Mouse (Mus musculus) urinary bladder, adult 18-20 months (tissue): ENCODE data around the gene Jazf1.

ENCODE experiments used
- DNase-seq, 2 experiments: peaks; one replicate each; pipeline ENCODE4 v3.0.0; 2022; ENCODE audit warnings: low spot score in 2 of 2, mixed read lengths in 2 of 2

Jazf1 gene

DNA sequence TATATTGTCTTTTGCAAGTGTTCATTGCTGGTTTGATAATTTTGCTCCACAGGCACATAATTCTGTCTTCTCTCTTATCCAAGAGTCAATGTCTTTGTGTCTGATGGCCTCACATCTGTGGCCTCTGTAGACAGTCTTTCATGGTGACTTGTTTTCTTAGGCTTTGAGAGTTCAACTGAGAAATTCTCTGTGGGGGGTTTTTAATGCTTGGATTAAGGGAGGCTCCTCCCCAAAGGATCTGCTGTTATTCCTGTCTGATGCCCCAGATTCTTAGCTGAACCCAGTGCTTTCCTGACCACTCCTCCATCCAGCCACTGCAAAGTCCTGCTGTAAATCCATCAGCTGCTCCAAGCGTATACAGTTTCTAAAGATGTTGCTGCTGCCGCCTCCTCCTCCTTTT lies 112.3 kb downstream of the Jazf1 start:
- DNase-seq: no peak

DNA sequence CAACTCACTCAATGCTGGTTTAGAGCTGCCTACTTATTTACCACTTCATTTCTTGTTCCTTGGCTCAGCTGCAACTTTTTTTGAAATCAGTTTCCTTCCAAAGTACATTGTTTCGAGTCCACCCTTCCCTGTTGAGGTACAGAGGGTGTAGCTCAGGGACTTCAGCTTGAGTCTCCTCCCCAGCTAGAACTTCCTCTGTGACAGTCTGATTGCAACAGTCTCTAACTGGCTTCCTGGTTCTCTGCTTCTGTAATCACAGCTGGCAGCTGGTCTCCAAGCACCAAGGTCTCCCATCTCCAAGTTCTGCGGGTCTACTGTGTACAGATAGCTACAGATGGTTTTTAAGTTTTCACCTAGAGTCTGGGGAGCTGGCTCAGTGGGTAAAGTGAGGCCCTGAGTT lies 113.1 kb downstream of the Jazf1 start:
- DNase-seq: no peak

DNA sequence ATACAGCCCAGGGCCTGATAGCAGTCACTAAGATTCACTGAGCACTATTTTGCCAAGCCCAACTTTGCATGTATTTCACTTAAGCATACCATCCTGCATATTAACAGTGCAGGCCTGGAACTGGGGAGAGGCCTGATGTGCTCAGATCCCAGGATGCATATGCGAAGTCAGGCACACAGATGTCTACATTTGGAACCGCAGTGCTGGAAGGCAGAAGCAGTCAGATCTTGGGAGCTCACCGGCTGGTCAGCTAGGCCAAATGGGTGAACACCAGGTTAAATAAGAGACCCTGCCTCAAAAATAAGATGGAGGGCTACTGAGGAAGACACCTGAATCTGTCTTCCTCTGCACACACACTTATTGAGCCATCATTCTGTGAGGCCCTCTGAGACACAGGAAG lies 113.6 kb downstream of the Jazf1 start:
- no peak for DNase-seq

DNA sequence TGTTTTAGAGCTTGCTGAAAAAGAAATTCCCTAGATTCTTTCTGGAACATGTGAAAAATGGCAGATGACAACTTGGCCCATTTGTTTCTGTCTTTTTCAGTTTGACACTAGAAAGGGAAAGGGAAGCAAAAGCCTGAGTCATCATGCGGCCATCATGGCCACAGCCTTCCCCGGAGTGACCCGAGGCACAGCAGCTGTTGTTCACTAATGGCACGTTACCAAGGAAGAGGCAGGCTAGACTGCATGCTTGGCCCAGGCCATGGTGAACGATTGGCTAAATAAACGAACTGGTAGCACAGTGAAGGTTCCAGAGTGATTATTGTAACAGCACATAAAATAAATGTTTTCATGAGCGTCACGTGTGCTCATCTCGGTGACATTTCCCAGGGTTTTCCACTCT lies 114.0 kb downstream of the Jazf1 start:
- no peak for DNase-seq

DNA sequence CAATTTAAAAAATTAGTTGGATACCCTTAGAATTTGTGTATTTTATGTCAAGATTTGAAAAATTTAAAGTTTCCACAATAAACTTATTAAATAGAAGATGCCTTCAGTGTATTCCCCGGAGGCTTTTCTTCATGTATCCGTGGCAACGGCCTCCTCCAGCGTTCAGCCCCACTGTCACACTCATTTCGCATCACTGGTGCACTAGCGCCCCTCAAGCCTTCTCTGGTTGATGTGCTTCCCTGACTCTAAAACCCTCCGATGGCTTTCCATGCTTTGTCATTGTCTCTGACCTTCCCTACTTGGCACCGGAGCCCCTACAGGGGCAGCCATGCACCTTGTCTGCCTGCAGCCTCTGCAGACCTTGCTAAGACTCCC lies 115.9 kb downstream of the Jazf1 start:
- no peak for DNase-seq

DNA sequence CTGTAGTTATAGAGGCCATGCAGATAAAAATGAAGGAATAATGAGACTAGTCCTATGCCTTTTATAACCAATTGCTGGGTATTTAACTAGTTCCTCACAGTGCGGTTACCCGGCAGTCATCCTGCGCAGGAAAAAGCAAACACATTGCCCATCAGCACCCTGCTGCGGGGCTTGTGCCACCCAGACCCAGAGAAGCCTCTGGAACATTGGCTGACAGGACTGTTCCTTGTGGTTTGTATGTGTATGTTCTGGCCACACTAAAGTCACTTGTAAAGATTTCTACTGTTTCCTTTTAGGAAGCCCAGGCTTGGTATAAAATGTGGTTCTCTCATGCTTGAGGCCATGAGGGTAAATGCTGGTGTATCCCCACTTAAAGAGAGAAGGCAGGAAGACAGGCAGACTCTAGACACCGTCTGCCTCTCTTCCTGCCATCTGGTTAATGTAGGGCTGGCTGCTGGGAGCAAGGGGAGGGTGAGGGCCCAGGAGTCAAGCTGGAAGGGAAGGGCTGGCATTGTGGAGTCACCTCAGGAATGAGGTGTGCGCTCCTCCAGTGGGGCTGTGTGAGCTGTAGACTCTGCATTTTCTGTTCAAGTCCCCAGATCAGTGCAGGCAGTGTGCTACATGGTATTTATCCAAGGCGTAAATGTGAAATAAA lies 116.4 kb downstream of the Jazf1 start:
- DNase-seq: no peak

DNA sequence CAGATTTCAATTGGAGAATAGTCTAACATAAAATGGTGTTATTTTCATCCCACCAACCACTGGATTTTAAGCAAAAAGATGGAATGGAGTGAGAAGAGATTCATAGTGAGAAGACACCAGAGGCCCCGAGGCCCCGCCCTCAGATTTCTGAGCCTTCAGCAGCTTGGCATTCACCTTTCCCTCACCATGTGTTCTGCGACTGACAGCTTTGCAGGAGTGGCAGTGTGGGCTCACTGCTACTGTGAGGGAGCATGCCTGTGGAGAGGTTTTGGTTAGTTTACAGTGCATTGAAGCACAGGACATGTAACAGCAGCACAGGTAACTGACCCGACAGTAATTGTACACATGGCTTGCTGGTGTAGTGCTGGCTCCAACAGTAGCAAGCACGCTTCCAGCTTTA lies 118.1 kb downstream of the Jazf1 start:
- DNase-seq: no peak

DNA sequence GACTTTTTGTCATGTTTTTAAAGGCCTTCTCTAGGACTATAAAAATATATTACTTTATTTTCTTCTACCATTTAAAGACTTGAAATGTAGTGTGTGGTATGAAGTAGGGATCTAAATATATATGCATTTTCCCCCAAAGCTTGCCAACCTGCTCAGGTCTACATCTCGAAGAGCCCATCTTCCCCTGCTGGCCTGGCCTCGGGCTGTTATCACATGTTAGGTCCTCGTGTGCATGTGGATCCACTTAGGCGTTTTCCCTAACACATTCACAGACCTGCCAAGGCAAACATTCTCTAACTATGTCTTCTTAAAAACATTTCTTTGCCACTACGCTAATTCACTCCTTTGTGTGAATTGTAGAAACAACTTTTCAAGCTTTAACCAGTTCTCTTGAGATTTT lies 125.9 kb downstream of the Jazf1 start:
- no peak for DNase-seq

DNA sequence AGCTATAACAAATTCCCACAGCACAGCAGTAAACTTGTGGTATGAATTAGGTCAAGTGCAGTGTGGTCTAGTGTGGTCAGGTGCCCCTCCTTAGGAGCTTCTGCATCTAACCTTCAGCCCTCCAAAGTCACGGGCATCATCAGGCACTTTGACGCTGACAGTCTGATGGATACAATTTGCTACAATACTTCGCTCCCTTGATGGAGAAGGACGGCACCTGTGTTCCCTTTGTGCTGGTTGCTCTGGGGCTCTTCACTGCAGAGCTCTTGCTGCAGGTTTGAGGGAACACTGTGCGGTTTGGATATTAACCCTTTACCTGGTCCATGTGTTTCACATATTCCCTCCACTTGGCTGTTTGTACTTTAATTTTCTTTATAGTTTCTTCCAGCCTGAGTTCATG lies 126.3 kb downstream of the Jazf1 start:
- DNase-seq: no peak

DNA sequence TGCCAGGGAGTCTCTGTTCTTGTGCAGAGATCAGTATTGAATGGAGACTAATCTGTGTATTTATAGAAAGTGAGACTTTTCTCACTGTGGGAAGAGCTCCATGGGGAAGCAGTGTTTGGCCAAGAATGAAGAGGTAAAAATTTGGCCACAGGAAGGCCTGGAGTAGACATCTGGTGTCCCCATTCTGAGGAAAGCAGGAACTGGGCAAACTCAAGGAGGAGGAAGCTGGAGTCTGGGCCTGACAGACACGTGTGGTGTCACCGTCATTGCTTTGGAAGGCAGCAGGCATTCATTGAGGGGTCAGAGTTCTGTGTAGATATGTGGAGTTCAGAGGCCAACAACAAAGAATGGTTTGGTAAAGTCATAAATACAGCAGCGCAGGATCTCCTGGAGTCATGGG lies 130.5 kb downstream of the Jazf1 start:
- DNase-seq: no peak

DNA sequence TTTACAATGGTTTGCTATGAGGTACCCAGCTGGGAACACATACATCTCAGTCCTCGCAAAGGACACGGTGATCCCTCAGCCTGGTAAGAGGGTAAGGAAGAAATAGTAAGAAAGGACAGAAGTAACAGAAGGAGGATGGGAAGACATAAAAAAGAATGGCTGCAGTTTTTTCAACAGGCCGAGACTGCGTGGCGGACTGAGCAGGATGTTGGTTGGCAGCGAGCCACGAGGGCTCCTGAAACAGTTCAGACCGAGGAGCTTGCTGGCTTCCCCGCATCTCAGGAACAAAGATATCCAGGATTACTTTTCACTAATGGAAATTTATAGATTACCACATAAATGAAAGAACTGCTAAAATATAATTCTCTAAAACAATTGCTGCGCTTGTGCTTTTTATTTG lies 131.4 kb downstream of the Jazf1 start:
- no peak for DNase-seq

DNA sequence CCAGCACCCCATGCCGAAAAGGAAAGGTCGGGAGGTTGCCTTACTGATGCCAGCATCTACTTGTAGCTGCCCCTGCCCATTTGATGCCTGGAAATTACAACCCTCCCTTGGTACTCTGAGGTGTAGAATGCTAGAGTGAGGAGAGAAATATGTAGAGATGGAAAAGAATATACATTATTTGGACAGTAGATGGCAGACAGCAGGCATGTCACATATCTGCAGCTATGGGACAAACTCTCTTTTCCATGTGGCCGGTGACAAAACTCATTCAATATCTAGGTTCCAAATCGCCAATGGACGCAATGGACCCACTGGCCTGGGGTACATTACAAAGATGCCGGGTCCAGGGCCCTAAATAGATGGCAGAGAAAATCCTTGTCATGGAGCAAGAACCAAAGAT lies 134.4 kb downstream of the Jazf1 start:
- no peak for DNase-seq

DNA sequence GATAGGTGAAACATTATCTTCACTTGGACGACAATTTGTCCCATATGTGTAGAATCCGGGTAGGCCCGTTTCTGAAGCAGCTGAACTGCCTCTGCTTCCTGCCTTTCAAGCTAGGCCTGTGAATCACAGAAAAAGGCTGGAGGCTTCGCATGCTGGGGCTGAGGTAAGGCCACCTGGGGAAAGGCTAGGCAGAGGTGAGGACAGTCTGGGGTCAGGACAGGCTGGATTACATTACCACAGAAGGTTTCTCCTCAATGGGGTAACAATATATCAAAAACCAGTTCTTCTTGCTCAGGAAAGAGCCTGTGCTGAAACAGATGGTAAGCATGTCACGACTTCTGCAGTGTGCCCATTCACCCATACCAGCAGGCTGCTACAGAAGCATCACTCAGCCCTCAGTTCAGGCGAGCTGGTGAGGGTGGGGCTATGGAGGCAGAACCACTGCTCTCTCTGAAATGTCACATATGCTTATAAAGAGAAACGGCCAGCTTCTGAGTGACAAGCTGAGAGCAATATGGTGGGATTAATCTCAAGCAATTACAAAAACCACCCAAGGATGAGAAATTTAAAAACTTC lies 135.7 kb downstream of the Jazf1 start:
- peak in 1 of 2 experiments; percentile 39 for DNase-seq

DNA sequence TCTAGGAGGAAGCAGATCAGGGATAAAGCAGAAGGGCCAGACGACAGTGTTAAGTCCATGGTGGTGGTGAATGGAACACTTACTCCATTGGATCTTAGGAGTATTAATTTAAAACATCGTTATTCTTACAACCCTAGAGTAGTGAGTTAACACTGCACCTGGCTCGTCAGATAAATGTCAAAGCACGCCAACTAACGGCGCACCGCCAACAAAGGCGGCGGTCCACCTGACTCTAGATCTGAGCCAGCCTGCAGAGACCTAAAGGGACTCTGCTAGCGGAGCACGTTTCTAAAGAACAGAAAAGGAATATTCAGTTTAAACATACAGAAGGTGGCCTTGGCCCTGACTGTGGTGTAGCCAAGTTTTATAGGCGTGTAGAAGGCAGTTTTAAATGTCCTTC lies 139.1 kb downstream of the Jazf1 start:
- no peak for DNase-seq

DNA sequence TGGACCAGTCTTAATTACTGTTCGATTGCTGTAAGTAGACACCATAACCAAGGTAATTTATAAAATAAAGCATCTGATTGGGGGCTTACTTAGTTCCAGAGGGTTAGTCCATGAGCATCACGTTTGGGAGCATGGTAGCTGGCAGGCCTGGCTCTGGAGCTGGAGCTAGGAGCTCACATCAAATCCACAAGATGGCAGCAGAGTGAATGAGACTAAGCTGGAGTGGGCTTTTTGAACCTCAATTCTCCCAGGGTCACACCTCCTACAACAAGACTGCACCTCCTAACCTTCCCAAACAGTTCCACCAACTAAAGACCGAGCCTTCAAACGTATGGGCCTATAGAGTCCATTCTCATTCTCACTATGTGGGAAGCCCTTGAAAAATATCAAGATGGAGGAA lies 141.5 kb downstream of the Jazf1 start:
- DNase-seq: no peak

DNA sequence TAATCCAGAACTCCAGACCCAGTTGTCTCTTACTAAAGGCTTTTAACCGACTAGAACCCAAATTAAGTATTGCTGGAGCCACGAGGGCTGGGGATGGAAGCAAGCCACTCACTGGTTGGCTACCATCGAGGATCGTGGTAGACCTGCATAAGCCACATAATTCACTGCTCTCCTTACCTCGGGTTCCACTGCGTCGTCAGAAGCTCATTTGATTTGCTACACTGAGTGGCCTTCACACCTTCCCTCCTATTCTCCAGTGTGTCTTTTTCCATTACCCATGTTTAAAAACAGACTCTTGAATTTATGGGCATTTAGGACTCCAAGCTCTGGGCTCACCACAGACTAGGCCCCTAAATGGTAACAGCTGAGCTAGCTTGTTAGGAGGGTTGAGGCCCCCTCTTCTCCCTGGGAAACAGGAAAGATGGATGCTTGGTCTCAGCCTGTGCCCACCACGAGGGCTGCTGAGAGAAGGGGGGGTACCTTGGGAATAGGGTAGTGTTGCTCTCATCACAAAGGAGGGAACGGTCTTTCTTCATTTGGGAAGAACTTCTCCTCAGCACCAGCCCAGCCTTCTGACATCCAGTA lies 142.9 kb downstream of the Jazf1 start:
- no peak for DNase-seq

DNA sequence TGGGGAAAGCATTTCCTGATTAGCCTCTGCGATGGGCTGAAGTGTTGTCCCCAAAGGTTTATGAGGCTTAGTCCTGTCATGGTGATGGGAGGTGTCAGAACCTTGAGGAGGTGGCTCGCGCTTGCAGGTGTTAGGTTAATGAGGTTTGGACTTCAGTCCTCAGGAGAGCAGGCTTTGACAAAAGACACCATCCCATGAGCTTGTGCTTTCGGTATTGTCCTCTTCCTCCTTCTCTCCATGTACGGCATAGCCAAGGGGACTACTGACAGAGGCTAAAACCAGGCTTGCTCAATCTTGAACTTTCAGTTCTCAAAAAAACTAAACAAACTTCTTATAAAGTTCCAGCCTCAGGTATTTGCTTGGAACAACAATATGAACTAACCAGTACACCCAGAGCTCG lies 147.2 kb downstream of the Jazf1 start:
- no peak for DNase-seq

DNA sequence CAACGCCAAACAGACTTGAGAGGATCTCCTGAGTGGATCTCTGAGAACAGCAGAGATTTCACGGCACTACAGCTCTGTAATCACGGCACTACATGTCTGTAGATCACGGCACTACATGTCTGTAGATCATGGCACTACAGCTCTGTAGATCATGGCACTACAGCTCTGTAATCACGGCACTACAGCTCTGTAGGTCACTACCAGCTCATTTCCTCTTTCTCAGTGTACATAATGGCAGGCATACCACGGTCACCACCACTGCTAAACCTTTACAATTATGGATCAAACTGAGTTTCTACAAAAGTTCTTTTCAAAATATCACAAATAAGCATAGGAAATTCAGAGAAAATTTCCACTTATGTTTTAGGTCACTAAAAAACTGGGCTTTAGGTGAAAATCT lies 147.7 kb downstream of the Jazf1 start:
- DNase-seq: no peak

DNA sequence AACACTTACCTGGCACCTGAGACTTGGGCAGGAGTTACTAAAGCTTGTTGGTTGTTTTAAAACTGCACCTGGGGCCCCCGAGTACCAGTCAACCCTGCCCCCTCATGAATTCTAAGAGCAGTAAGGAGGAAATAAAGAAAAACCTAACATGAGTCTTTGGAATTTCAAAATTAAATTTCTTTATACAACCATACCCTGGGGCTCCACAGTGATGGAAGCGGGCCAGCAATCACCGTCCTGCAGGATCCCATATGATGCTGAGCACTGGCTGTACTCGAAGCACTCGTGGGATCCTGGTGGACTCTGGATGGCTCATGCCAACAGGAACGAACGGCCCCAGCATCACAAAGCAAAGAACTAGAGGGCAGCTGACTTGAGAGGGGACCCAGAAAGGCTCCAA lies 149.0 kb downstream of the Jazf1 start:
- DNase-seq: no peak

DNA sequence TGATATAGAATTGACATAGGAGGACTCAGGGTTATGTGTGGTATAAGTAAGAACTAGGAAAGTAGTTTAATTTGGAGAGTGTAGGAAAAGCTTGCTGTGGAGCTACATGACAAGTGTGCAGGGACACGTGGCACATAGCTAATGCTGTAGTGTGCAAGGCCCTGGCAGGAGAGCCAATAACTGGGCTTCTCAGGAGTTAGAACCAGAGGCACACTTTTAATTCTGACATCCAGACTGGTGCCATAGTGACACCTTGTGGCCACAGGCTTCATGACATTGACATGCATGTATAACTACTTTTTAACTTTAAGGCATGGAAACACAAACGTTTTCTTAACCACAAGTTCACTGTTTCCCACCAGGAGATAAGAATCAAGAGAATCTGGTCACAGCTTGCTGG lies 149.5 kb downstream of the Jazf1 start:
- DNase-seq: peak; percentile 58 to 64

DNA sequence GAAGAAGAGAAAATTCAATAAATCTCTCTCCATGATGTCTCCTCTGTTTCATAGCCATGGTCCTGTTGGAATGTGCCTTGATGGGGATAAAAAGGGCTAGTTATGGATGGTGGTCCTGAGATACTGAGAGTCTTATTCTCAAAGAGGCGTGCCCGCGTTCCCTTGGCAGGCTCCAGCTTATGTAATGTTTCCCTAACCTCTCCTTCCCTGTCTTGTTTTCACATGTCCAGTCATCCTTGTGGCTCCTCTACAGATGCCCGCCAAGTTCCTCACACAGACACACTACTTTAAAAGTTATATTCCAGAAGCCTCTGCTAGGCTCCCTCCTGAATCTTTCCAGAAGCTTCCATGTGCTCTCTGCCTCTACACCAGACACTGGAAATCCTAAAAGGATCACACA lies 151.0 kb downstream of the Jazf1 start:
- DNase-seq: no peak

DNA sequence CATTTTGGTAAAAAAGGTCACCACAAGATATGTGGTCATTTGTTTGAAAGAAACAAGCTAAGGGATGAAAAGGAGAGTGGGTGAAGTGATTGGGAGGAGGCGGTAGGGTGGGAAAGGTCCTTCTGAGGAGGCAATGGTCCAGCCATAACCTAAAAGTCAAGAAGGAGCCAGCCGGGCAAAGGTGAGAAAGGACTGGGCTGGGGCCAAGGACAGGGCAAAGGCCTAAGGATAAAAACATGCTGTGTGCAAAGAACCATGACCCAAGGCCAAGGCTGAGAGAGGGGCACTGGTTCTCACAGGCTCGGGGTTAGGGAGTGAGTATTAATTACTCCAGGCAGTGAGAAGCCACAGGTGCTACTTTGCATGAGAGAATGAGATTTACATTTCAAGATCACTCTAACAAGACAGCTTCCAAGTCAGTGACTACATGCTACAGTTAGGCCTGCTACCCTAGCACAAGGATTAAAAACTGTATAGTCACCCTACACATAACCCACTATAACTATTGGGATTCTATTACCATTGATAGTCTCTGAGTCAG lies 151.5 kb downstream of the Jazf1 start:
- no peak for DNase-seq

DNA sequence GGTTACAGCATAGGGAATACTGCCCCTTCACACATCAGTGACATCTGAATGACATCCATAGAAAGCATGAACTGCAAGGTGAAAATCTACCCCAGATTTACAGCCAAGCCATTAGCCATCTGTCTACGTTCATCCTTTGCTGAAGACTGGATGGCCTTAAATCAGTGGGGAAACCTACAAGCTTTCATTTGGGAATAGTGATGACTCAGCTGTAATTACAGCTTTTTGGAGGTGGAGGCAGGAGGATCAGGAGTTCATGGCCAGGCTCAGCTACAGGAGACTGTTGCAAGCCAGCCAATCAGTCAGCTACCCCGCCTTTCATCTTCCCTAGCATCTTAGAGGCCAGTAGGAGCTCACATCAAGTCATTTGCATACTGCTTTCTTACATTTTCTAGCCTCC lies 153.5 kb downstream of the Jazf1 start:
- DNase-seq: no peak
